Mouse (Mus musculus): ENCODE data around the gene Add3. TPM values are rescaled to one million over a fixed set of nuclear protein-coding genes. Genes with fewer than 3 reads are reported as not detected.

Gene Add3
- polyA plus RNA-seq, 1 experiment from 2014 or later, result 85.5 TPM

- no peak for ATAC-seq (ENCODE audit: insufficient number of reproducible peaks, insufficient read depth, low FRiP score, low read depth)
- H3K27ac ChIP-seq (ENCODE audit: low read length), result no peak overlapping the region
- H3K4me2 ChIP-seq (replicated peaks; ENCODE audit: low read depth, low read length), result no peak overlapping the region
- H3K9ac ChIP-seq (replicated peaks; ENCODE audit: low read depth, low read length), result no peak overlapping the region
- no peak overlapping the region for H3K4me3 ChIP-seq (ENCODE audit: low read depth, low read length)
- 92% methylated on average over 9 of the region's 9 CpGs for WGBS
- H3K27me3 ChIP-seq (ENCODE audit: control insufficient read depth, insufficient read depth, low read length), result no peaks in the 10 kb centered on the region
- peaks cover 4% of the 10 kb centered on the region; the same call in 1 of the 2 replicates for H3K36me3 ChIP-seq (ENCODE audit: control insufficient read depth, insufficient read depth, low read length)
- no peaks in the 10 kb centered on the region for H3K9me3 ChIP-seq (ENCODE audit: control insufficient read depth, low read depth, low read length)
- H3K4me1 ChIP-seq (ENCODE audit: control insufficient read depth, insufficient read depth, low read length), result 0 out of 2 replicates have a peak, but pooled peaks cover 3% of the 10 kb centered on the region
Observed at GRCm38 (mm10) chr19:53199711-53200110, 59.5 kb downstream of the Add3 start.

DNA sequence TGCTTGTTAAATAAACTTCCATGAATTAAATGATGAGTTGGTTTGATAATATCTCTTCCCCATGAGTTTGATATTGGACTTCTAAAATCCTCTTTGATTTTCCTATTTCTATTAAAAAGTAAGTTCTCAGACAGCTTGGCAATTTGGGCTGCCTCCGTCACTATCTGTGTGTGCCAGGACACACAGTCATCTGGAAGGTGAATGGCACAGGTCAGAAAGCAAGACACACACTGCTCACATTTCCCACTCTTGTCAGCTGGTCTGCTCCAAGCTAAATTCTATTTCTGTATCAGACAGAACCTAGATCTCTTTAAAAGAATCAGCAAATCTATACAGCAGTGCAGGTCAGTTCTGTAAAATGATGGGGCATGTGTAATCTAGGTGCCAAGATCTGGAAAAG lies 61.9 kb downstream of the Add3 start:
- 98% methylated on average over 1 of the region's 1 CpGs for WGBS

GRCm38 (mm10) chr19:53206986-53207385 lies 66.7 kb downstream of the Add3 start:
- H3K27ac ChIP-seq (ENCODE audit: low read length), result no peak overlapping the region
- no peaks in the 10 kb centered on the region for H3K27me3 ChIP-seq (ENCODE audit: control insufficient read depth, insufficient read depth, low read length)
- no peaks in the 10 kb centered on the region for H3K4me1 ChIP-seq (ENCODE audit: control insufficient read depth, insufficient read depth, low read length)
- no peaks in the 10 kb centered on the region for H3K36me3 ChIP-seq (ENCODE audit: control insufficient read depth, insufficient read depth, low read length)
- no peak overlapping the region for H3K4me2 ChIP-seq (replicated peaks; ENCODE audit: low read depth, low read length)
- ATAC-seq (ENCODE audit: insufficient number of reproducible peaks, insufficient read depth, low FRiP score, low read depth), result no peak
- 92% methylated on average over 2 of the region's 2 CpGs for WGBS
- no peak overlapping the region for H3K4me3 ChIP-seq (ENCODE audit: low read depth, low read length)
- no peaks in the 10 kb centered on the region for H3K9me3 ChIP-seq (ENCODE audit: control insufficient read depth, low read depth, low read length)
- H3K9ac ChIP-seq (replicated peaks; ENCODE audit: low read depth, low read length), result no peak overlapping the region

More for the DNA sequence above, 61.9 kb downstream of the Add3 start:
- Histone ChIP-seq H3K4me1 (ENCODE audit: control insufficient read depth, insufficient read depth, low read length) (no peaks in the 10 kb centered on the region), H3K9ac (replicated peaks; ENCODE audit: low read depth, low read length) (no peak overlapping the region), H3K4me3 (ENCODE audit: low read depth, low read length) (no peak overlapping the region), H3K4me2 (replicated peaks; ENCODE audit: low read depth, low read length) (no peak overlapping the region), H3K36me3 (ENCODE audit: control insufficient read depth, insufficient read depth, low read length) (peaks cover 4% of the 10 kb centered on the region; the same call in 1 of the 2 replicates), H3K27me3 (ENCODE audit: control insufficient read depth, insufficient read depth, low read length) (no peaks in the 10 kb centered on the region), H3K9me3 (ENCODE audit: control insufficient read depth, low read depth, low read length) (no peaks in the 10 kb centered on the region), H3K27ac (ENCODE audit: low read length) (no peak overlapping the region)
- ATAC-seq (ENCODE audit: insufficient number of reproducible peaks, insufficient read depth, low FRiP score, low read depth), result no peak

DNA sequence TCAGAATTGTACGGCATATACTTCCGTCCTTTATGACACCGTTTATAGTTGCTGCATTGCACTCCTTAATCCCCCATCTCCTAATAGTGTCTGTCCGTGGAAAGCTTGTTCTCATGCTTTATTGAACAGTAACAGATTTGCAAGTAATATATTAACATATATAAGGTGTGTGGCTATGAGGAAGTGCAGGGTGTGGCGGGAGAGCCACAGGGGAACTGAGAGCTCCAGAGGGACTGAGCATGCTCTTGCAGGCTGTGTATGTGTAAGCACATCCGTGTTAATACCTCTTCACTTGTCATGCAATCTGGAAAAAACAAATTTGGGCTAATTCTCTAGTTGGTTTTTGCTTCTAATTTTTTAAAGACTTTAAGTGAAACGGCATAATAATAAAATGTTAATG lies 68.6 kb downstream of the Add3 start:
- Histone ChIP-seq H3K27ac (ENCODE audit: low read length) (no peak overlapping the region), H3K9ac (replicated peaks; ENCODE audit: low read depth, low read length) (no peak overlapping the region), H3K27me3 (ENCODE audit: control insufficient read depth, insufficient read depth, low read length) (no peaks in the 10 kb centered on the region), H3K36me3 (ENCODE audit: control insufficient read depth, insufficient read depth, low read length) (no peaks in the 10 kb centered on the region), H3K4me3 (ENCODE audit: low read depth, low read length) (no peak overlapping the region), H3K4me2 (replicated peaks; ENCODE audit: low read depth, low read length) (no peak overlapping the region), H3K9me3 (ENCODE audit: control insufficient read depth, low read depth, low read length) (no peaks in the 10 kb centered on the region), H3K4me1 (ENCODE audit: control insufficient read depth, insufficient read depth, low read length) (no peaks in the 10 kb centered on the region)
- ATAC-seq (ENCODE audit: insufficient number of reproducible peaks, insufficient read depth, low FRiP score, low read depth), result no peak
- WGBS, result 81% methylated on average over 7 of the region's 7 CpGs

GRCm38 (mm10) chr19:53210251-53210650 lies 70.0 kb downstream of the Add3 start:
- Histone ChIP-seq H3K9ac (replicated peaks; ENCODE audit: low read depth, low read length) (no peak overlapping the region), H3K27ac (ENCODE audit: low read length) (no peak overlapping the region), H3K4me1 (ENCODE audit: control insufficient read depth, insufficient read depth, low read length) (no peaks in the 10 kb centered on the region), H3K9me3 (ENCODE audit: control insufficient read depth, low read depth, low read length) (no peaks in the 10 kb centered on the region), H3K27me3 (ENCODE audit: control insufficient read depth, insufficient read depth, low read length) (no peaks in the 10 kb centered on the region), H3K4me2 (replicated peaks; ENCODE audit: low read depth, low read length) (no peak overlapping the region), H3K4me3 (ENCODE audit: low read depth, low read length) (no peak overlapping the region), H3K36me3 (ENCODE audit: control insufficient read depth, insufficient read depth, low read length) (no peaks in the 10 kb centered on the region)
- ATAC-seq (ENCODE audit: insufficient number of reproducible peaks, insufficient read depth, low FRiP score, low read depth), result no peak
- 59% methylated on average over 2 of the region's 2 CpGs for WGBS

DNA sequence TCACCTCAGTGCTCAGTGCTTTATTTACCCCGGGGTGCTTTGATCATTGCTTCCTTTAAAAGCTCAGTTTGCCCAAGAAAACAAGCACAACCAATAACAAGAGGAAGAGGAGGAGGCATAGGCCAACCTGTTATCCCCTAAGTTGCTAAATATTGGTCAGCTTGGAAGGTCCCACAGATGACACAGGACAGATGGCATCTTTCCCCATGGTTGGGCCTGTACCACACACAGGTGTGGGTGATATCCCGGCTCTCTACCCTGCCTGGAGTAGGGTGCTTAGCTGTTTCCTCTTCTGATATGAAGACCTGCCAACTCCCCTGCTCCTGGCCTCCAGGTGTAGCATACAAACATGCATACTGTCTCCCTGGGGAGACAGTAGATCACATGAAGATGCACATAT lies 75.1 kb downstream of the Add3 start:
- ATAC-seq (ENCODE audit: insufficient number of reproducible peaks, insufficient read depth, low FRiP score, low read depth), result no peak
- 75% methylated on average over 2 of the region's 2 CpGs for WGBS
- no peaks in the 10 kb centered on the region for H3K9me3 ChIP-seq (ENCODE audit: control insufficient read depth, low read depth, low read length)
- H3K4me3 ChIP-seq (ENCODE audit: low read depth, low read length), result no peak overlapping the region
- H3K36me3 ChIP-seq (ENCODE audit: control insufficient read depth, insufficient read depth, low read length), result peaks cover 7% of the 10 kb centered on the region; the same call in 1 of the 2 replicates
- no peaks in the 10 kb centered on the region for H3K4me1 ChIP-seq (ENCODE audit: control insufficient read depth, insufficient read depth, low read length)
- no peak overlapping the region for H3K4me2 ChIP-seq (replicated peaks; ENCODE audit: low read depth, low read length)
- no peaks in the 10 kb centered on the region for H3K27me3 ChIP-seq (ENCODE audit: control insufficient read depth, insufficient read depth, low read length)
- H3K27ac ChIP-seq (ENCODE audit: low read length), result no peak overlapping the region
- H3K9ac ChIP-seq (replicated peaks; ENCODE audit: low read depth, low read length), result no peak overlapping the region

- WGBS, result 82% methylated on average over 18 of the region's 18 CpGs
- Histone ChIP-seq H3K4me2 (replicated peaks; ENCODE audit: low read depth, low read length) (no peak overlapping the region), H3K27ac (ENCODE audit: low read length) (no peak overlapping the region), H3K27me3 (ENCODE audit: control insufficient read depth, insufficient read depth, low read length) (no peaks in the 10 kb centered on the region), H3K4me3 (ENCODE audit: low read depth, low read length) (no peak overlapping the region), H3K9ac (replicated peaks; ENCODE audit: low read depth, low read length) (no peak overlapping the region), H3K4me1 (ENCODE audit: control insufficient read depth, insufficient read depth, low read length) (no peaks in the 10 kb centered on the region), H3K36me3 (ENCODE audit: control insufficient read depth, insufficient read depth, low read length) (peaks cover 7% of the 10 kb centered on the region; the same call in 1 of the 2 replicates), H3K9me3 (ENCODE audit: control insufficient read depth, low read depth, low read length) (no peaks in the 10 kb centered on the region)
- no peak for ATAC-seq (ENCODE audit: insufficient number of reproducible peaks, insufficient read depth, low FRiP score, low read depth)
Observed at GRCm38 (mm10) chr19:53216761-53217538, 76.7 kb downstream of the Add3 start.

DNA sequence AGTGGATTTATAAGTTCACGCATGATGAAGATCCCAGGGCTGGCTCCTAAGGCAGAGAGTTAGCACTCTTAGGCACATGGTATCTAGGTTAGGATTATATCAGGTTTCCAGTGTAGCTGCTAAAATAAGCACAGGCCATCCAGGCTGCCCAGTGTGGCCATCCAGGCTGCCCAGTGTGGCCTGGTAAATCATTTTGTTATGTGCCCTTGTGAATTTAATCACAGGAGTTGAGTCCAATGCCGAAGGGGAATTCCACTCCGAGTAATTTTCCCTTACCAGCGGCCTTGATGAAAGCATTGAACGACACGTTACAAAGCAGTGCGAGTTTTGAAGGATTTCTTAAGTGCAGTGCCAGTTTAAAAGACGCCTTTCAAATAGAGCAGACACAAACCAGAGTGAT lies 77.6 kb downstream of the Add3 start:
- Histone ChIP-seq H3K4me3 (ENCODE audit: low read depth, low read length) (no peak overlapping the region), H3K27me3 (ENCODE audit: control insufficient read depth, insufficient read depth, low read length) (no peaks in the 10 kb centered on the region), H3K36me3 (ENCODE audit: control insufficient read depth, insufficient read depth, low read length) (peaks cover 7% of the 10 kb centered on the region; the same call in 1 of the 2 replicates), H3K9ac (replicated peaks; ENCODE audit: low read depth, low read length) (no peak overlapping the region), H3K9me3 (ENCODE audit: control insufficient read depth, low read depth, low read length) (no peaks in the 10 kb centered on the region), H3K27ac (ENCODE audit: low read length) (no peak overlapping the region), H3K4me2 (replicated peaks; ENCODE audit: low read depth, low read length) (no peak overlapping the region), H3K4me1 (ENCODE audit: control insufficient read depth, insufficient read depth, low read length) (no peaks in the 10 kb centered on the region)
- WGBS, result 92% methylated on average over 8 of the region's 8 CpGs
- ATAC-seq (ENCODE audit: insufficient number of reproducible peaks, insufficient read depth, low FRiP score, low read depth), result no peak

- H3K27ac ChIP-seq (ENCODE audit: low read length), result no peak overlapping the region
- no peaks in the 10 kb centered on the region for H3K4me1 ChIP-seq (ENCODE audit: control insufficient read depth, insufficient read depth, low read length)
- H3K36me3 ChIP-seq (ENCODE audit: control insufficient read depth, insufficient read depth, low read length), result peaks cover 7% of the 10 kb centered on the region; the same call in 1 of the 2 replicates
- H3K9ac ChIP-seq (replicated peaks; ENCODE audit: low read depth, low read length), result no peak overlapping the region
- no peak overlapping the region for H3K4me3 ChIP-seq (ENCODE audit: low read depth, low read length)
- H3K9me3 ChIP-seq (ENCODE audit: control insufficient read depth, low read depth, low read length), result no peaks in the 10 kb centered on the region
- 71% methylated on average over 3 of the region's 3 CpGs for WGBS
- ATAC-seq (ENCODE audit: insufficient number of reproducible peaks, insufficient read depth, low FRiP score, low read depth), result no peak
- no peak overlapping the region for H3K4me2 ChIP-seq (replicated peaks; ENCODE audit: low read depth, low read length)
- no peaks in the 10 kb centered on the region for H3K27me3 ChIP-seq (ENCODE audit: control insufficient read depth, insufficient read depth, low read length)
Observed at GRCm38 (mm10) chr19:53219305-53219704, 79.1 kb downstream of the Add3 start.
